Mouse (Mus musculus): Measurements from ENCODE around the gene Olfr10.
"Not testable (repeated sequence)": the region's sequence is repeated elsewhere in the genome, so short reads cannot be mapped to it uniquely, and the experiment has no call there.

GRCm38 (mm10) chr11:49308547-49308946, 4.0 kb downstream of the Olfr10 start:
- not testable (repeated sequence) for TF ChIP-seq POLR2A (IDR thresholded peaks at IDR 0.05; ENCODE audit: low read depth, low read length); CTCF (IDR thresholded peaks at IDR 0.05; ENCODE audit: extremely low read depth, insufficient read depth, insufficient read length, insufficient replicate concordance)

Measured in spleen, adult 2 months (tissue).